Mouse (Mus musculus) CH12.LX (cell line): ENCODE measurements around the gene Wbp2. TPM values are rescaled to one million over a fixed set of nuclear protein-coding genes. Genes with fewer than 3 reads are reported as not detected.
A peak's percentile ranks its signal among the peaks of the same experiment; 100 is the strongest.

Source experiments
- DNase-seq: peaks from one replicate; pipeline ENCODE4 v3.0.0-alpha.2; 2013; ENCODE audit errors: extremely low read depth
- H3K27ac ChIP-seq: 2 replicates; pipeline ENCODE4 v1.5.1; 2012; ENCODE audit warnings: low read depth, mild to moderate bottlenecking, control low read depth, moderate library complexity; ENCODE audit not compliant: insufficient read depth
- H3K27me3 ChIP-seq: replicated peaks from 2 replicates; pipeline ENCODE3; 2012; ENCODE audit warnings: inconsistent platforms
- H3K36me3 ChIP-seq, 2 experiments: replicated peaks in 1 of 2; 2 replicates each; pipeline versions ENCODE3 to v1.6.1; 2012; ENCODE audit warnings: inconsistent platforms in 1 of 2, low read length in 1 of 2, mild to moderate bottlenecking in 1 of 2, mixed read lengths in 1 of 2, moderate library complexity in 1 of 2; ENCODE audit not compliant: control insufficient read depth in 1 of 2, insufficient read depth in 1 of 2
- H3K4me1 ChIP-seq, 2 experiments: 2 replicates each; pipeline ENCODE4 v1.6.1; 2012; ENCODE audit warnings: inconsistent platforms in 1 of 2, moderate library complexity in 1 of 2; ENCODE audit not compliant: insufficient read depth in 2 of 2, control insufficient read depth in 1 of 2
- H3K4me2 ChIP-seq: 2 replicates; pipeline ENCODE4 v1.6.1; 2012; ENCODE audit warnings: low read depth, mild to moderate bottlenecking, control low read depth; ENCODE audit not compliant: poor library complexity, insufficient read depth, severe bottlenecking
- H3K4me3 ChIP-seq, 3 experiments: fragments of 150-350 bp in 1 of 3; sonication (generic) in 1 of 3; replicated peaks in 1 of 3; 2 replicates each; pipeline versions ENCODE3 to v1.5.1; 2011 to 2012; ENCODE audit warnings: low read depth in 2 of 3, low read length in 2 of 3, mild to moderate bottlenecking in 2 of 3, moderate library complexity in 2 of 3, control low read depth in 1 of 3, improper control_type of control experiment in 1 of 3, inconsistent platforms in 1 of 3, mixed read lengths in 1 of 3; ENCODE audit not compliant: poor library complexity in 1 of 3
- H3K79me2 ChIP-seq: replicated peaks from 2 replicates; pipeline ENCODE4 v1.6.1; 2012; ENCODE audit warnings: mild to moderate bottlenecking, moderate library complexity; ENCODE audit not compliant: control insufficient read depth, poor library complexity, insufficient read depth, severe bottlenecking; ENCODE audit errors: extremely low read depth
- H3K9ac ChIP-seq: 2 replicates; pipeline ENCODE4 v1.6.1; 2012; ENCODE audit warnings: low read depth, mild to moderate bottlenecking, control low read depth, moderate library complexity; ENCODE audit not compliant: insufficient read depth
- H3K9me3 ChIP-seq: replicated peaks from 2 replicates; pipeline ENCODE3; 2012; ENCODE audit warnings: low read length, inconsistent platforms, mixed read lengths
- CTCF ChIP-seq, 2 experiments: IDR thresholded peaks in 1 of 2; conservative IDR thresholded peaks in 1 of 2; 2 replicates each; pipeline ENCODE4 v1.5.1; 2011 to 2012; ENCODE audit warnings: low read depth in 2 of 2, low read length in 2 of 2, improper control_type of control experiment in 1 of 2, inconsistent platforms in 1 of 2, mild to moderate bottlenecking in 1 of 2, moderate library complexity in 1 of 2
- EP300 ChIP-seq: IDR thresholded peaks from 2 replicates; pipeline ENCODE4 v1.6.1; 2011; ENCODE audit warnings: low read length, improper control_type of control experiment
- GABPA ChIP-seq: IDR thresholded peaks from 2 replicates; pipeline ENCODE4 v1.6.1; 2012; ENCODE audit warnings: low read depth, low read length, improper control_type of control experiment, inconsistent platforms; ENCODE audit not compliant: insufficient replicate concordance
- IRF4 ChIP-seq: IDR thresholded peaks from 2 replicates; pipeline ENCODE4 v1.6.1; 2014; ENCODE audit warnings: low read depth, mild to moderate bottlenecking, inconsistent platforms, low read length, improper control_type of control experiment
- JUND ChIP-seq: conservative IDR thresholded peaks from 2 replicates; pipeline ENCODE4 v1.6.1; 2011; ENCODE audit warnings: low read depth, low read length, improper control_type of control experiment
- KAT2A ChIP-seq: IDR thresholded peaks from 2 replicates; pipeline ENCODE4 v1.6.1; 2012; ENCODE audit warnings: low read length, improper control_type of control experiment, inconsistent platforms; ENCODE audit not compliant: insufficient replicate concordance
- NELFE ChIP-seq: IDR thresholded peaks from 2 replicates; pipeline ENCODE4 v1.6.1; 2011; ENCODE audit warnings: low read depth, low read length, improper control_type of control experiment
- NRF1 ChIP-seq: IDR thresholded peaks from 2 replicates; pipeline ENCODE4 v1.6.1; 2014; ENCODE audit warnings: low read depth, mild to moderate bottlenecking, inconsistent platforms, low read length, improper control_type of control experiment, moderate library complexity
- PAX5 ChIP-seq: IDR thresholded peaks from 2 replicates; pipeline ENCODE4 v1.6.1; 2012; ENCODE audit warnings: low read length, inconsistent platforms, mixed read lengths
- POLR2A ChIP-seq: IDR thresholded peaks from 2 replicates; pipeline ENCODE4 v1.6.1; 2011; ENCODE audit warnings: low read depth, mild to moderate bottlenecking, improper control_type of control experiment, low read length
- SIN3A ChIP-seq: IDR thresholded peaks from 2 replicates; pipeline ENCODE4 v1.6.1; 2012; ENCODE audit warnings: low read length, improper control_type of control experiment, inconsistent platforms
- SMC3 ChIP-seq: IDR thresholded peaks from 2 replicates; pipeline ENCODE4 v1.6.1; 2011; ENCODE audit warnings: low read depth, low read length, improper control_type of control experiment
- TBP ChIP-seq: conservative IDR thresholded peaks from 2 replicates; pipeline ENCODE4 v1.6.1; 2011; ENCODE audit warnings: low read depth, low read length, improper control_type of control experiment
- TCF12 ChIP-seq: IDR thresholded peaks from 2 replicates; pipeline ENCODE4 v1.6.1; 2014; ENCODE audit warnings: low read depth, mild to moderate bottlenecking, inconsistent platforms, low read length, improper control_type of control experiment
- UBTF ChIP-seq: IDR thresholded peaks from 2 replicates; pipeline ENCODE4 v1.6.1; 2012; ENCODE audit warnings: low read depth, mild to moderate bottlenecking, inconsistent platforms, low read length, improper control_type of control experiment, moderate library complexity
- USF2 ChIP-seq: conservative IDR thresholded peaks from 2 replicates; pipeline ENCODE4 v1.6.1; 2011; ENCODE audit warnings: low read depth, low read length, improper control_type of control experiment
- ZC3H11A ChIP-seq: IDR thresholded peaks from 2 replicates; pipeline ENCODE4 v1.6.1; 2012; ENCODE audit warnings: low read depth, mild to moderate bottlenecking, inconsistent platforms, low read length, improper control_type of control experiment
- ZKSCAN1 ChIP-seq: IDR thresholded peaks from 2 replicates; pipeline ENCODE4 v1.6.1; 2012; ENCODE audit warnings: low read depth, inconsistent platforms, low read length, improper control_type of control experiment, borderline replicate concordance
- ZNF384 ChIP-seq: IDR thresholded peaks from 2 replicates; pipeline ENCODE4 v1.6.1; 2012; ENCODE audit warnings: low read depth, low read length, improper control_type of control experiment, inconsistent platforms
- dilution Hi-C: fragments of 300-500 bp; cut with MboI; formaldehyde crosslinking; loops from 2 replicates; pipeline ENCODE4 v1.14.3; 2020; ENCODE audit warnings: low sequenced_read_pairs; ENCODE audit not compliant: extremely low pct_unique_long_range_greater_than_20kb, extremely low pct_ligation_motif_present
- in situ Hi-C: fragments of 300-500 bp; cut with MboI; formaldehyde crosslinking; loops from 3 replicates; pipeline ENCODE4 v1.14.3; 2019; ENCODE audit warnings: low sequenced_read_pairs, low pct_ligation_motif_present, low pct_unique_long_range_greater_than_20kb, mixed read lengths
- polyA plus RNA-seq: library from polyadenylated mRNA; unstranded; fragments of >175 nt; gene quantifications from 2 replicates; pipeline ENCODE4 v1.2.1, GENCODE M21; 2012; ENCODE audit warnings: low read depth; ENCODE audit not compliant: insufficient read length
- total RNA-seq, 2 experiments: library from RNA; depleted of rRNA; stranded (reverse); fragments of 300-350 nt in 1 of 2; fragments of >200 nt in 1 of 2; gene quantifications; 2 replicates each; pipeline ENCODE4 v1.2.3; 2012 to 2014

Wbp2 gene
- total and polyA plus RNA-seq, 3 experiments: 15.2 to 97.1 (median 30.7) TPM

GRCm38 (mm10) chr11:116045173-116045572 is 41.6 kb downstream of the Wbp2 start:
- DNase-seq: no peak
- H3K4me3 ChIP-seq: no peak overlapping the region
- peaks cover 15% of the 10 kb centered on the region for H3K79me2 ChIP-seq
- H3K27ac ChIP-seq: no peak overlapping the region
- H3K4me2 ChIP-seq: no peak overlapping the region
- dilution Hi-C loops: no loop called here
- H3K27me3 ChIP-seq: no peaks in the 10 kb centered on the region
- no peak overlapping the region for H3K9ac ChIP-seq
- peaks cover 68 to 88% of the 10 kb centered on the region in 2 experiments for H3K36me3 ChIP-seq
- peaks cover 0 to 4% of the 10 kb centered on the region in 2 experiments; a peak in 1 of 4 replicates for H3K4me1 ChIP-seq
- in situ Hi-C loops: no loop called here
- TF ChIP-seq ZKSCAN1 (peak; percentile 57), USF2 (no peak)
- peaks cover 13% of the 10 kb centered on the region for H3K9me3 ChIP-seq

GRCm38 (mm10) chr11:116043286-116043685 is 43.5 kb downstream of the Wbp2 start:
- H3K27ac ChIP-seq: no peak overlapping the region
- TF ChIP-seq GABPA (no peak), CTCF (conservative IDR thresholded peaks at IDR 0.05 in 1 of 2, IDR thresholded peaks at IDR 0.05 in 1 of 2; ENCODE audit: low read depth in 2 of 2, low read length in 2 of 2) (no peak), IRF4 (no peak), EP300 (no peak), SMC3 (no peak), PAX5 (no peak), NELFE (no peak), JUND (no peak), USF2 (no peak), KAT2A (no peak), TCF12 (no peak), NRF1 (no peak), TBP (no peak), UBTF (no peak), POLR2A (no peak), ZC3H11A (no peak), ZNF384 (no peak), SIN3A (no peak)
- TF ChIP-seq, all 38 proteins: peak for 0
- peaks cover 62 to 85% of the 10 kb centered on the region in 2 experiments for H3K36me3 ChIP-seq
- in situ Hi-C loops: no loop called here
- no peak for DNase-seq
- peaks cover 28% of the 10 kb centered on the region for H3K79me2 ChIP-seq
- H3K9ac ChIP-seq: no peak overlapping the region
- no peak overlapping the region for H3K4me2 ChIP-seq
- H3K27me3 ChIP-seq: no peaks in the 10 kb centered on the region
- no peak overlapping the region for H3K4me3 ChIP-seq
- dilution Hi-C loops: no loop called here
- no peaks in the 10 kb centered on the region for H3K4me1 ChIP-seq
- H3K9me3 ChIP-seq: peaks cover 7% of the 10 kb centered on the region
